In genomic region chr5:134490465-134490864, GRCm38 (mm10) we compare ENCODE assay signal across 9 mouse cellular contexts. TPM values are rescaled to one million over a fixed set of nuclear protein-coding genes. Genes with fewer than 3 reads are reported as not detected.
DNase-seq lines count a peak whose midpoint lies in the region; ATAC-seq and TF ChIP-seq lines count a peak whose summit lies in the region.
"Had no signal": no experiment of that assay in that cellular context is flagged by ENCODE, and none has a peak within 500 bp of the region (broad histone marks: within the 10 kb centered on the region; RNA-seq: fewer than 3 reads in every experiment).

No protein-coding gene starts in this region.

- no peak overlapping the region for H3K27ac ChIP-seq in kidney, embryonic 14.5 days (ENCODE audit: low read depth, low read length)
- no peak overlapping the region for H3K27ac ChIP-seq in CH12.LX (ENCODE audit: insufficient read depth, low read depth)
- H3K27ac ChIP-seq: embryonic facial prominence, embryonic 12.5 days; neural tube, embryonic 13.5 days had no signal

- peaks cover 30% of the 10 kb centered on the region for H3K36me3 ChIP-seq in kidney, embryonic 14.5 days (ENCODE audit: control insufficient read depth, insufficient read depth, low read length)
- H3K36me3 ChIP-seq in CH12.LX (replicated peaks in 1 of 2; ENCODE audit: control insufficient read depth in 1 of 2, insufficient read depth in 1 of 2, low read length in 1 of 2) = peaks cover 0 to 43% of the 10 kb centered on the region in 2 experiments

- dilution Hi-C loops in CH12.LX (cut with MboI; ENCODE audit: extremely low pct_ligation_motif_present, extremely low pct_unique_long_range_greater_than_20kb, low sequenced_read_pairs) = no loop called here

- no peaks in the 10 kb centered on the region for H3K27me3 ChIP-seq in kidney, embryonic 14.5 days (ENCODE audit: control insufficient read depth, insufficient read depth, low read length)
- no peaks in the 10 kb centered on the region for H3K27me3 ChIP-seq in CH12.LX (replicated peaks)
- H3K27me3 ChIP-seq: embryonic facial prominence, embryonic 12.5 days; neural tube, embryonic 13.5 days had no signal

- TF ChIP-seq RAD21 in CH12.LX (IDR thresholded peaks at IDR 0.05; ENCODE audit: low read depth, low read length) = peak; percentile 2

- ATAC-seq in kidney, embryonic 14.5 days (ENCODE audit: low FRiP score, low TSS enrichment) = no peak

- peaks cover 5% of the 10 kb centered on the region; the same call in 1 of the 2 replicates for H3K4me1 ChIP-seq in kidney, embryonic 14.5 days (ENCODE audit: control insufficient read depth, insufficient read depth, low read length)
- peaks cover 25 to 63% of the 10 kb centered on the region in 2 experiments for H3K4me1 ChIP-seq in CH12.LX (ENCODE audit: control insufficient read depth in 1 of 2, insufficient read depth in 2 of 2)

- peak; percentile 30 for DNase-seq in kidney, adult 9 months
- DNase-seq in CH12.LX (ENCODE audit: extremely low read depth) (peak; percentile 84), NIH3T3 (ENCODE audit: low read depth) (peak; percentile 40)
- DNase-seq in naive thymus-derived CD4-positive, alpha-beta T cell, adult 2 months (ENCODE audit: low read depth) = peak; percentile 61
- no peak for DNase-seq in frontal cortex, postnatal 36 days (ENCODE audit: low spot score in 2 of 2)
- DNase-seq in right cerebral cortex, postnatal 36 days (ENCODE audit: low spot score in 2 of 2) = no peak

- in situ Hi-C loops in CH12.LX (cut with MboI; ENCODE audit: low pct_ligation_motif_present, low pct_unique_long_range_greater_than_20kb, low sequenced_read_pairs) = loop anchor here (5.0 kb wide), 2 partner anchors 127 to 308 kb away; partner anchors contain the start of genes Gtf2ird2 and Lat2

- no peak for TF ChIP-seq EP300 in CH12.LX (IDR thresholded peaks at IDR 0.05; ENCODE audit: low read length)

- H3K9ac ChIP-seq in kidney, embryonic 14.5 days (ENCODE audit: low read depth, low read length) = no peak overlapping the region
- H3K9ac ChIP-seq in CH12.LX (ENCODE audit: insufficient read depth, low read depth) = no peak overlapping the region
- H3K9ac ChIP-seq: neural tube, embryonic 13.5 days had no signal

- WGBS in kidney, embryonic 14.5 days = 90% methylated on average over 12 of the region's 12 CpGs

- no peak for TF ChIP-seq POLR2A in CH12.LX (IDR thresholded peaks at IDR 0.05; ENCODE audit: low read depth, low read length)

- no peaks in the 10 kb centered on the region for H3K79me2 ChIP-seq in CH12.LX (replicated peaks; ENCODE audit: control insufficient read depth, extremely low read depth, insufficient read depth, poor library complexity, severe bottlenecking)

- TF ChIP-seq CTCF in CH12.LX (conservative IDR thresholded peaks at IDR 0.05 in 1 of 2, IDR thresholded peaks at IDR 0.05 in 1 of 2; ENCODE audit: low read depth in 2 of 2, low read length in 2 of 2) = peak; percentile 73 to 87

- H3K4me3 ChIP-seq in kidney, embryonic 14.5 days (ENCODE audit: low read length) = no peak overlapping the region
- H3K4me3 ChIP-seq in CH12.LX (replicated peaks in 1 of 3; ENCODE audit: low read depth in 2 of 3, low read length in 2 of 3, poor library complexity in 1 of 3) = peak overlapping the region in 1 of 3 experiments; percentile 10
- H3K4me3 ChIP-seq: embryonic facial prominence, embryonic 12.5 days; neural tube, embryonic 13.5 days had no signal

- H3K9me3 ChIP-seq in kidney, embryonic 14.5 days (ENCODE audit: control insufficient read depth, low read length) = no peaks in the 10 kb centered on the region
- no peaks in the 10 kb centered on the region for H3K9me3 ChIP-seq in CH12.LX (replicated peaks; ENCODE audit: low read length)
- H3K9me3 ChIP-seq: embryonic facial prominence, embryonic 12.5 days; neural tube, embryonic 13.5 days had no signal

- no peak overlapping the region for H3K4me2 ChIP-seq in kidney, embryonic 14.5 days (replicated peaks; ENCODE audit: low read depth, low read length)
- no peak overlapping the region for H3K4me2 ChIP-seq in CH12.LX (ENCODE audit: insufficient read depth, low read depth, poor library complexity, severe bottlenecking)
- H3K4me2 ChIP-seq: embryonic facial prominence, embryonic 12.5 days; neural tube, embryonic 13.5 days had no signal

TF ChIP-seq in CH12.LX, 34 proteins besides CTCF, POLR2A, EP300 and RAD21:
- TF ChIP-seq HCFC1 (IDR thresholded peaks at IDR 0.05; ENCODE audit: low read depth, low read length) (no peak), NRF1 (IDR thresholded peaks at IDR 0.05; ENCODE audit: low read depth, low read length) (no peak), CHD2 (IDR thresholded peaks at IDR 0.05; ENCODE audit: low read length) (no peak), PAX5 (IDR thresholded peaks at IDR 0.05; ENCODE audit: low read length) (no peak), MAZ (IDR thresholded peaks at IDR 0.05; ENCODE audit: low read depth, low read length) (no peak), MXI1 (IDR thresholded peaks at IDR 0.05; ENCODE audit: low read depth, low read length) (no peak), POLR2AphosphoS2 (IDR thresholded peaks at IDR 0.05; ENCODE audit: low read depth, low read length) (no peak), TBP (conservative IDR thresholded peaks at IDR 0.05; ENCODE audit: low read depth, low read length) (no peak), ZKSCAN1 (IDR thresholded peaks at IDR 0.05; ENCODE audit: borderline replicate concordance, low read depth, low read length) (no peak), ZMIZ1 (IDR thresholded peaks at IDR 0.05; ENCODE audit: low read depth, low read length) (no peak), KAT2A (IDR thresholded peaks at IDR 0.05; ENCODE audit: insufficient replicate concordance, low read length) (no peak), E2F4 (IDR thresholded peaks at IDR 0.05; ENCODE audit: insufficient replicate concordance, low read depth, low read length) (no peak), TCF12 (IDR thresholded peaks at IDR 0.05; ENCODE audit: low read depth, low read length) (no peak), ZC3H11A (IDR thresholded peaks at IDR 0.05; ENCODE audit: low read depth, low read length) (no peak)

RNA-seq across cellular contexts. Expression of gene Gtf2ird1, which starts 33.9 kb away (rescaled TPM):
- 60.9 and 84.8 TPM in 2 replicates for polyA plus RNA-seq in kidney, embryonic 14.5 days (2014; fragmentation: Nextera tagmentation; extraction: Ambion mirVana)
- total RNA-seq in CH12.LX (2012; rRNA removed) = 12.2 and 13.1 TPM in 2 replicates
- 12.8 and 13.3 TPM in 2 replicates for total RNA-seq in CH12.LX (2014; rRNA removed)
- polyA plus RNA-seq in CH12.LX (2012; ENCODE audit: insufficient read length, low read depth) = 32.0 and 39.0 TPM in 2 replicates

Comparison
In these comparisons a context has a peak if more than half of its experiments do, and no peak if none do; other contexts are left out.
1. DNase-seq: peak in kidney, adult 9 months (single experiment), CH12.LX (single experiment), NIH3T3 (single experiment) and naive thymus-derived CD4-positive, alpha-beta T cell, adult 2 months (single experiment); none in frontal cortex, postnatal 36 days (0 of 2) and right cerebral cortex, postnatal 36 days (0 of 2).